Mouse (Mus musculus): Measurements from ENCODE around the gene Anp32a. TPM values are rescaled to one million over a fixed set of nuclear protein-coding genes. Genes with fewer than 3 reads are reported as not detected.

Gene Anp32a
- polyA plus RNA-seq, 1 experiment from 2014 or later = 135 TPM

DNA sequence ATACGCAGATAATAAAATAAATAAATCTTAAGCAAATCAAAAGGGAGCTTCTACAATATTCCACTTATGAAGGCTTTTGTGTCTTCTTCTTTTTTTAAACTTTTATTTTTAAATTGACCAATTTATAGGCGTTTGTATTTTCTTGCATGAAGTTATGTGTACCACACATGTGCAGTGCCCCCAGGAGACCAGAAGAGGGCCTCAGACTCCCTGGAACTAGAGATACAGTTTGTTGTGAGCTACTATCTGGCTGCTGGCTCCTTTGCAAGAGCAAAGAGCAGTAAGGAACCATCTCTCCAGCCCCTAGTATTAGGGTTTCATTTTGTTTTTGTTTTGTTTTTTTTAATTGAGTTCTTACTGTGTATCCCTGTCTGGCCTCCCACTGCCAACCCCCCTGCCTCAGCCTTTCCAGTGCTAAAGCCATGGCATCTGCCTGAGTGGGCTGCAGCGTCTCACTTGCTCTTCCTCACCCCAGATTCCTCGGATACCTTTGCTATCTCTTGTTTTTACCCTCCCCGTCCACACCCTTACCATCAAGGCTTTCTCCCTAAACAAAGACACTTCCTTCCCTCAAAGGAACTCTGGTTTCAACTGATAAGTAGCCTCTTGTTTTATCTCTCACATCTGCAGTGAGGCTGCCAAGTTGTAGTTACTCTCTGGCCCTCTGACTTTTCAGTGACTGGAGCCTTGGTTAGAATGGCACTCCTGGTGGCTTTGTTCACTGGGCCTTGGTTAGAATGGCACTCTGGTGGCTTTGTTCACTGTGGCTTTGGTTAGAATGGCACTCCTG is 66.5 kb downstream of the Anp32a start:
- Histone ChIP-seq H3K27ac (ENCODE audit: low read depth) (no peak overlapping the region), H3K9me3 (ENCODE audit: low read depth, low read length) (no peaks in the 10 kb centered on the region), H3K36me3 (ENCODE audit: insufficient read depth) (no peaks in the 10 kb centered on the region), H3K4me2 (no peak overlapping the region), H3K4me1 (ENCODE audit: insufficient read depth) (no peaks in the 10 kb centered on the region), H3K4me3 (ENCODE audit: low read depth, low read length) (no peak overlapping the region), H3K27me3 (ENCODE audit: insufficient read depth, low read length) (no peaks in the 10 kb centered on the region), H3K9ac (no peak overlapping the region)
- TF ChIP-seq CTCF (IDR thresholded peaks at IDR 0.05; ENCODE audit: low read depth) = 0 out of 2 replicates have a peak, but pooled peaks have one; percentile 7
- DNase-seq = no peak
- WGBS = 52% methylated on average over 5 of the region's 5 CpGs
- ATAC-seq (ENCODE audit: insufficient read depth) = no peak

DNA sequence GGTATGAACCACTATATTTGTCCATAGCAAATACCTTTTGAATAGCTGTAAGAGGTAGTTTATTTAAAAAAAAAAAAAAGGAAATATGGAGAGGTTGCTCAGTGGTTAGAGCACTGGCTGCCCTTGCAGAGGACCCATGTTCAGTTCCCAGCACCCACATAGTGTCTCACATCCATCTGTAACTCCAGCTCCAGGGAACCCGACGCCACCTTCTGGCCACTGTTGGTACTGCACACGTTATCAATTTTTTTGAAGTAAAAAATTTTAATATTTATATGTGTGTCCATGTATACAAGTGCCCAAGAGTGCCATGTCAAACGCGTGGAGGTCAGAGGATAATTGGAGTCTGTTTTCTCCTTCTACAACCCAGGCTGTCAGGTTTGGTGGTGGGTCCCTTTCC is 77.6 kb downstream of the Anp32a start:
- ATAC-seq (ENCODE audit: insufficient read depth) = no peak
- H3K27ac ChIP-seq (ENCODE audit: low read depth) = no peak overlapping the region
- H3K4me1 ChIP-seq (ENCODE audit: insufficient read depth) = peaks cover 20% of the 10 kb centered on the region
- DNase-seq = no peak
- TF ChIP-seq CTCF (IDR thresholded peaks at IDR 0.05; ENCODE audit: low read depth) = peak; percentile 64
- no peaks in the 10 kb centered on the region for H3K9me3 ChIP-seq (ENCODE audit: low read depth, low read length)
- no peak overlapping the region for H3K4me3 ChIP-seq (ENCODE audit: low read depth, low read length)
- no peak overlapping the region for H3K4me2 ChIP-seq
- 0 out of 2 replicates have a peak, but pooled peaks cover 3% of the 10 kb centered on the region for H3K36me3 ChIP-seq (ENCODE audit: insufficient read depth)
- no peak overlapping the region for H3K9ac ChIP-seq
- 61% methylated on average over 5 of the region's 5 CpGs for WGBS
- H3K27me3 ChIP-seq (ENCODE audit: insufficient read depth, low read length) = no peaks in the 10 kb centered on the region

DNA sequence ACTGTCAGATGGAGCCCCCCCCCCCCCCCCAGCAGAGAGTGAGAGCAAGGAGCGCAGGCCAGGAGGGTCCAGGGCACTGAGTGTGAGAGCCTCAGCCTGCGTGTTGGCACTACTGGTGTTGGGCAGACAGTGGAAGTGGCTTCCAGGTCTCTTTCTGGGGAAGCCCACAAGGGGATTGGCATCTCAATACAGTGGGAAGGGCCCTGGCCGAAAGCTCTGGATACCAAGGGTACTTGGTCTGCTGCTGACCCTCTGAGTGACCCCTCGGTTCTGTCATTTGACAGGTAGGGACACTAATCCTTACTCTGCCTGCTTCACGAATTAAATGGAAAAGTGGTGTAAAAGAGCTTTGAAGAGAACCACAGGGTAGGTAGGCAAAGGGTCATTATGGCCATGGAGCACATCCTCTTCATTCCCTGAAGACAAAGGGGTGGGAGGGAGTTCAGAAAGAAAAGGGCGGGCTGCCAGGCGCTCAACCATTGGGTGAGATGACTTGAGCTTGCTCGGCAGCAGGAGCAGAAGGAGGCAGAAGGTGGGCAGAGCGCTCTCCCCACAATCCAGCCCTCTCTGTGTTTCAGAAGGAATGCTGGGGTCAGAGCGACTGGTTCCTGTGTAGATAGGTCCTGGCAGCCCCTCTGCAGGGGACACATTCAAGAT is 79.3 kb downstream of the Anp32a start:
- Histone ChIP-seq H3K9ac (0 out of 2 replicates have a peak overlapping the region, but pooled peaks have one; percentile 3), H3K9me3 (ENCODE audit: low read depth, low read length) (no peaks in the 10 kb centered on the region), H3K4me2 (peak overlapping the region; percentile 58), H3K27ac (ENCODE audit: low read depth) (no peak overlapping the region), H3K4me3 (ENCODE audit: low read depth, low read length) (peak overlapping the region; percentile 21), H3K27me3 (ENCODE audit: insufficient read depth, low read length) (no peaks in the 10 kb centered on the region), H3K36me3 (ENCODE audit: insufficient read depth) (peaks cover 15% of the 10 kb centered on the region; the same call in 1 of the 2 replicates), H3K4me1 (ENCODE audit: insufficient read depth) (peaks cover 18% of the 10 kb centered on the region)
- TF ChIP-seq CTCF (IDR thresholded peaks at IDR 0.05; ENCODE audit: low read depth) = no peak
- no peak for DNase-seq
- ATAC-seq (ENCODE audit: insufficient read depth) = peak; percentile 22; the same call in 1 of the 2 replicates
- 55% methylated on average over 10 of the region's 10 CpGs for WGBS

DNA sequence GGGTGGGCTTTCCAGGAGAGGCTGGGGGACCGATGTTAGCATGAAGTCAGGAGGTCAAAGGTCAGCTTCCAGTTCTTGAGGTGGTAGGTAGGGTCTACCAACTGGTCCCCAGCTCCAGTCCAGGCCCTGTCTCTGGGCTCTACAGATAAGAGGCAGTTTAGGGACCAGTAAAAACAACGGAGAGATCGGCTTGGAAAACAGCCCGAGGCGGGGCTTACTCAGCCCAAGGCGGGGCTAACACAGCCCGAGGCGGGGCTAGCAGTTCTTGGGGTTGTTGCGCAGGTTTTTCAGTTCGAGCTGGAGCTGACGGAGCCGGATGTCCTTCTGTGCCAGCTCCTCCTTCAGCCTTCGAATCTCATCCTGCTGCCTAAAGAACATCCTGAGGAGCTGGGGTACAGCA is 79.9 kb downstream of the Anp32a start:
- peak overlapping the region; percentile 37 for H3K9ac ChIP-seq
- no peak for TF ChIP-seq CTCF (IDR thresholded peaks at IDR 0.05; ENCODE audit: low read depth)
- peaks cover 15% of the 10 kb centered on the region; the same call in 1 of the 2 replicates for H3K36me3 ChIP-seq (ENCODE audit: insufficient read depth)
- H3K27ac ChIP-seq (ENCODE audit: low read depth) = peak overlapping the region; percentile 58; the same call in 1 of the 2 replicates
- no peaks in the 10 kb centered on the region for H3K9me3 ChIP-seq (ENCODE audit: low read depth, low read length)
- peaks cover 18% of the 10 kb centered on the region for H3K4me1 ChIP-seq (ENCODE audit: insufficient read depth)
- H3K4me2 ChIP-seq = peak overlapping the region; percentile 58
- peak overlapping the region; percentile 21 for H3K4me3 ChIP-seq (ENCODE audit: low read depth, low read length)
- DNase-seq = peak; percentile 93
- 5% methylated on average over 13 of the region's 13 CpGs for WGBS
- H3K27me3 ChIP-seq (ENCODE audit: insufficient read depth, low read length) = no peaks in the 10 kb centered on the region
- peak; percentile 80 for ATAC-seq (ENCODE audit: insufficient read depth)

DNA sequence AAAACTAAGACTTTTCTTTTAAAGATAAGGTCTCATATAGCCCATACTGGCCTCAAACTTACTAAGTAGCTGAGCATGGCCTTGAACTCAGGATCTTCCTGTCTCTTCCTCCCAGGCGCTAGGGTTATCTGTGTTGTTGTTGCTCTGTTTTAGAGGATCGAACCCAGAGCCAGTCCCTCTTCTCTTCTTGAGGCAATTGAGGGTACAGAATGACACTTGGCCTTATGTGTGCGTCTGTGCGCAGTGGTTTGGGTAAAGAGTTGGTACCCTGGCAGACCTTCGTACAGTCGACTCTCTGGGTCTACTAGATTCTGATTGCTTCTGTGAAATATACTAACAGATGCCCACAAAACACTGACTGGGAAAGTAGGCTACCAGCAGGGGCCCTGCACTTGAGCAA is 80.8 kb downstream of the Anp32a start:
- H3K4me3 ChIP-seq (ENCODE audit: low read depth, low read length) = no peak overlapping the region
- H3K36me3 ChIP-seq (ENCODE audit: insufficient read depth) = peaks cover 15% of the 10 kb centered on the region; the same call in 1 of the 2 replicates
- no peak overlapping the region for H3K9ac ChIP-seq
- H3K4me2 ChIP-seq = no peak overlapping the region
- no peak for ATAC-seq (ENCODE audit: insufficient read depth)
- no peak for TF ChIP-seq CTCF (IDR thresholded peaks at IDR 0.05; ENCODE audit: low read depth)
- H3K27ac ChIP-seq (ENCODE audit: low read depth) = no peak overlapping the region
- peaks cover 12% of the 10 kb centered on the region; the same call in 1 of the 2 replicates for H3K4me1 ChIP-seq (ENCODE audit: insufficient read depth)
- 92% methylated on average over 6 of the region's 6 CpGs for WGBS
- no peaks in the 10 kb centered on the region for H3K9me3 ChIP-seq (ENCODE audit: low read depth, low read length)
- no peak for DNase-seq
- H3K27me3 ChIP-seq (ENCODE audit: insufficient read depth, low read length) = no peaks in the 10 kb centered on the region

DNA sequence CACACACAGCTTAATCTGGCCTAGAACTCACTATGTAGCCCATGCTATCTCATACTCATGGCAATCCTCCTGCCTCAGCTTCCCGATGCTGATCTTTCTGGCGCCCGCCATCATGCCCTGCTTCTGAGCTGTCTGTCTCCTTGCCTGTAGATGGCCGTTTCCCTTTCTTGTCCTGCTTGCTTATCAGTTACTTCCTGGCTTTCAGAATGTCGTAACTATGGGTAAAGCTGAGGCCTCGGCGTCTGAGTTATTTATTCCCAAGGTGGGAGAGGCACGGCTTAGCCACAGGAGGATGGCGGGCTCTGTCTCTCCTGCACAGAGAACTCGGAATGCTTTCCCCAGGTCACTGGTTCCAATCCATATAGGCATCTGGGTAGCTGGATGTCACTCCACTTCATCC is 81.8 kb downstream of the Anp32a start:
- Histone ChIP-seq H3K4me1 (ENCODE audit: insufficient read depth) (peaks cover 12% of the 10 kb centered on the region; the same call in 1 of the 2 replicates), H3K4me3 (ENCODE audit: low read depth, low read length) (no peak overlapping the region), H3K9me3 (ENCODE audit: low read depth, low read length) (no peaks in the 10 kb centered on the region), H3K9ac (no peak overlapping the region), H3K27me3 (ENCODE audit: insufficient read depth, low read length) (no peaks in the 10 kb centered on the region), H3K4me2 (no peak overlapping the region), H3K36me3 (ENCODE audit: insufficient read depth) (peaks cover 15% of the 10 kb centered on the region; the same call in 1 of the 2 replicates), H3K27ac (ENCODE audit: low read depth) (no peak overlapping the region)
- no peak for TF ChIP-seq CTCF (IDR thresholded peaks at IDR 0.05; ENCODE audit: low read depth)
- DNase-seq (no peak), ATAC-seq (ENCODE audit: insufficient read depth) (no peak)
- 71% methylated on average over 10 of the region's 10 CpGs for WGBS

DNA sequence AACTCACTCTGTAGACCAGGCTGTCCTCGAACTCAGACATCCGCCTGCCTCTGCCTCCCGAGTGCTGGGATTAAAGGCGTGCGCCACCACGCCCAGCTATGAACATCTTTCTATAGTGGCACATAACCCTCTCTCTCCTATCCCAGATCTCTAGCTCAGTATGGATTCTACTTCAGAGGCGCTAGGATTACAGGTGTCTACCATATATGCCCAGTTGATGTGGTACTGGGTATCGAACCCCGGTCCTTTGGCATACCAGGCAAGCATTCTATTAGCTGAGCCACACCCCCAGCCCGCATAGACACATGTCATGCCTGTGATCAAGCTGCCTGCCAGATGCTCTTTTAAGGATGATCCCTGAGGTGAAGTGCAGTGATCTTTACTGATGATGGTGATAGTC is 82.8 kb downstream of the Anp32a start:
- ATAC-seq (ENCODE audit: insufficient read depth) (no peak), DNase-seq (no peak)
- Histone ChIP-seq H3K9ac (no peak overlapping the region), H3K4me1 (ENCODE audit: insufficient read depth) (peaks cover 12% of the 10 kb centered on the region; the same call in 1 of the 2 replicates), H3K27ac (ENCODE audit: low read depth) (no peak overlapping the region), H3K9me3 (ENCODE audit: low read depth, low read length) (no peaks in the 10 kb centered on the region), H3K27me3 (ENCODE audit: insufficient read depth, low read length) (no peaks in the 10 kb centered on the region), H3K36me3 (ENCODE audit: insufficient read depth) (peaks cover 19% of the 10 kb centered on the region), H3K4me3 (ENCODE audit: low read depth, low read length) (no peak overlapping the region), H3K4me2 (no peak overlapping the region)
- 95% methylated on average over 10 of the region's 10 CpGs for WGBS
- no peak for TF ChIP-seq CTCF (IDR thresholded peaks at IDR 0.05; ENCODE audit: low read depth)

Measured in lung, embryonic 14.5 days (tissue).